Mouse (Mus musculus): ENCODE data around the gene Chd1l.

DNA sequence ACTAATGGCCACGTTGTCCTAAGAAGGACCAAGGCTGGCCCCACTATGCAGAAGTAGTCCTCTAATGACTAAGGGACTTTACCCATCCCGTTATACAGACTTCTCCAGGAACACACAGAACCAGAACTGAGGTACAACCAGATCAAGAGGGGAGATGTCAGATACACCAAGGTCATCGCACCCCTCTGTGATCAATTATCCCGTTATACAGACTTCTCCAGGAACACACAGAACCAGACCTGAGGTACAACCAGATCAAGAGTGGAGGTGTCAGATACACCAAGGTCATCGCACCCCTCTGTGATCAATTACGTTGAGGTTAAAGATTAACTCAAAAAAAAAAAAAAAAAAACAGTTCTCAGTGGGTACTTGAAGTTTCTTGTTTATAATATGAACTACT is 1.0 kb upstream of the Chd1l start:
- no peak for TF ChIP-seq POLR2A (IDR thresholded peaks at IDR 0.05; ENCODE audit: insufficient read depth, low read depth, low read length)
- TF ChIP-seq CTCF (IDR thresholded peaks at IDR 0.05) = no peak
